Mouse (Mus musculus): ENCODE results near the gene Atg4a-ps. TPM values are rescaled to one million over a fixed set of nuclear protein-coding genes. Genes with fewer than 3 reads are reported as not detected.

The Atg4a-ps gene
- total and polyA plus RNA-seq, 3 experiments, result 0.64 to 6.6 (median 4.0) TPM

DNA sequence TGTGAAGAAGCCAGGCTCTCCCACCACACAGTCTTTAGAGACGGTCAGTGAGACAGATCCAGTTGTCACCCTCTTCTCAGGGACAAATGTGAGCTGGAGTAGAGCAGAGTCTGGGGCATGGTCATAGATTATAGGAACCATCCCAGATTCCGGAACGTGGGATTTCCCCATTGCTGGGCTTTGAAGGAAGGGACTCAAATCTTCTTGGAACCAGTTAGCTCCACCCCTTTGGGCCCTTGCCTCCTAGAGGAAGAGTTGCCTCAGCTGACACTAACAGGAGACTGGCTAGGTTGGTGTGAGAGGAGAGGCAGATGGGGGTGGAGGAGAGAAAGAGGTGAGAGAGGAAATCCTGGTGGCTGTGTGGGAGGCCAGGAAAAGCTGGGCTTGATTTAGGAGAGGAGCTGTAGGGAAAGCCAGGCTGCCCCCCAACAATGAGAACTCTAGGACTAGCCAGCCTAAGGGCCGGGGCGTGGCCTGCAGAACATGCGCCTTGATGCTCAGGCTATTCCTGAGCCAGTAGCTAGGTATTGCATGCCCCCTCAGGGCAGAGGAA, 39.7 kb downstream of the Atg4a-ps start:
- TF ChIP-seq MAZ (IDR thresholded peaks at IDR 0.05; ENCODE audit: low read depth, low read length) (no peak), MEF2A (IDR thresholded peaks at IDR 0.05; ENCODE audit: borderline replicate concordance, low read depth, low read length) (no peak), ZC3H11A (IDR thresholded peaks at IDR 0.05; ENCODE audit: low read depth, low read length) (no peak), UBTF (IDR thresholded peaks at IDR 0.05; ENCODE audit: low read depth, low read length) (no peak), MXI1 (IDR thresholded peaks at IDR 0.05; ENCODE audit: low read depth, low read length) (no peak), POLR2A (IDR thresholded peaks at IDR 0.05; ENCODE audit: low read depth, low read length) (no peak), JUN (IDR thresholded peaks at IDR 0.05; ENCODE audit: insufficient read depth, low read depth, low read length) (no peak), USF1 (IDR thresholded peaks at IDR 0.05; ENCODE audit: low read depth, low read length) (no peak), IRF4 (IDR thresholded peaks at IDR 0.05; ENCODE audit: low read depth, low read length) (no peak), ZNF384 (IDR thresholded peaks at IDR 0.05; ENCODE audit: low read depth, low read length) (no peak), SMC3 (IDR thresholded peaks at IDR 0.05; ENCODE audit: low read depth, low read length) (no peak), TCF12 (IDR thresholded peaks at IDR 0.05; ENCODE audit: low read depth, low read length) (no peak), ELF1 (IDR thresholded peaks at IDR 0.05; ENCODE audit: low read depth, low read length) (no peak), NELFE (IDR thresholded peaks at IDR 0.05; ENCODE audit: low read depth, low read length) (no peak)
- Histone ChIP-seq H3K79me2 (replicated peaks; ENCODE audit: control insufficient read depth, extremely low read depth, insufficient read depth, poor library complexity, severe bottlenecking) (no peaks in the 10 kb centered on the region), H3K27ac (ENCODE audit: insufficient read depth, low read depth) (no peak overlapping the region), H3K4me2 (ENCODE audit: insufficient read depth, low read depth, poor library complexity, severe bottlenecking) (no peak overlapping the region), H3K9me3 (replicated peaks; ENCODE audit: low read length) (no peaks in the 10 kb centered on the region), H3K4me1 (ENCODE audit: control insufficient read depth in 1 of 2, insufficient read depth in 2 of 2) (peaks cover 0 to 11% of the 10 kb centered on the region in 2 experiments; a peak in 1 of 4 replicates), H3K9ac (ENCODE audit: insufficient read depth, low read depth) (no peak overlapping the region), H3K27me3 (replicated peaks) (no peaks in the 10 kb centered on the region), H3K36me3 (replicated peaks in 1 of 2; ENCODE audit: control insufficient read depth in 1 of 2, insufficient read depth in 1 of 2, low read length in 1 of 2) (no peaks in the 10 kb centered on the region), H3K4me3 (replicated peaks in 1 of 3; ENCODE audit: low read depth in 2 of 3, low read length in 2 of 3, poor library complexity in 1 of 3) (no peak overlapping the region)
- dilution Hi-C loops (cut with MboI; ENCODE audit: extremely low pct_ligation_motif_present, extremely low pct_unique_long_range_greater_than_20kb, low sequenced_read_pairs), result no loop called here
- no peak for DNase-seq (ENCODE audit: extremely low read depth)
- in situ Hi-C loops (cut with MboI; ENCODE audit: low pct_ligation_motif_present, low pct_unique_long_range_greater_than_20kb, low sequenced_read_pairs), result no loop called here

DNA sequence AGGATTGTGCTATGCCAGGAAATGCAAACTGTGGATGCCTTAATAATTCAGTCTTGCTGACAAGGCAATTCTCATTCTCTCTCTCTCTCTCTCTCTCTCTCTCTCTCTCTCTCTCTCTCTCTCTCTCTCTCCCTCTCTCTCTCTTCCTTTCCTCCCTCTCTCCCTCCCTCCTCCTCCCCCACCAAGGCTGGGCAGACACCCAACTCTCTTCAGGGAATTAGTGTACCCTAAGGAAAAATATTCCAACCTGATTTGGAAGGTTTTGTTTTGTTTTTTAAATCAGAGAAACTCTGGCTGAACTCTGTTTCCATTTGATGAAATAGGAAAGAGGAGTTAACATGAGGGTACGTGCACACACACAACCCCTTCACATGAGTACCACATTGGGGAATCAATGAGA, 44.3 kb downstream of the Atg4a-ps start:
- no peak overlapping the region for H3K27ac ChIP-seq (ENCODE audit: insufficient read depth, low read depth)
- 0 out of 4 replicates have a peak, but pooled peaks cover 0 to 3% of the 10 kb centered on the region in 2 experiments for H3K4me1 ChIP-seq (ENCODE audit: control insufficient read depth in 1 of 2, insufficient read depth in 2 of 2)
- H3K36me3 ChIP-seq (replicated peaks in 1 of 2; ENCODE audit: control insufficient read depth in 1 of 2, insufficient read depth in 1 of 2, low read length in 1 of 2), result no peaks in the 10 kb centered on the region
- H3K9me3 ChIP-seq (replicated peaks; ENCODE audit: low read length), result no peaks in the 10 kb centered on the region
- no peak overlapping the region for H3K9ac ChIP-seq (ENCODE audit: insufficient read depth, low read depth)
- no peak overlapping the region for H3K4me2 ChIP-seq (ENCODE audit: insufficient read depth, low read depth, poor library complexity, severe bottlenecking)
- no peaks in the 10 kb centered on the region for H3K27me3 ChIP-seq (replicated peaks)
- H3K79me2 ChIP-seq (replicated peaks; ENCODE audit: control insufficient read depth, extremely low read depth, insufficient read depth, poor library complexity, severe bottlenecking), result no peaks in the 10 kb centered on the region
- in situ Hi-C loops (cut with MboI; ENCODE audit: low pct_ligation_motif_present, low pct_unique_long_range_greater_than_20kb, low sequenced_read_pairs) (no loop called here), dilution Hi-C loops (cut with MboI; ENCODE audit: extremely low pct_ligation_motif_present, extremely low pct_unique_long_range_greater_than_20kb, low sequenced_read_pairs) (no loop called here)
- no peak overlapping the region for H3K4me3 ChIP-seq (replicated peaks in 1 of 3; ENCODE audit: low read depth in 2 of 3, low read length in 2 of 3, poor library complexity in 1 of 3)
- TF ChIP-seq ELF1 (IDR thresholded peaks at IDR 0.05; ENCODE audit: low read depth, low read length) (no peak), MAZ (IDR thresholded peaks at IDR 0.05; ENCODE audit: low read depth, low read length) (no peak)
- DNase-seq (ENCODE audit: extremely low read depth), result no peak

Data from CH12.LX (cell line).